Mouse (Mus musculus): ENCODE results near the gene Col5a3. TPM values are rescaled to one million over a fixed set of nuclear protein-coding genes. Genes with fewer than 3 reads are reported as not detected.
A peak's percentile ranks its signal among the peaks of the same experiment; 100 is the strongest.

The Col5a3 gene
- total RNA-seq, 2 experiments from 2014 or later: 1.4 to 1.7 TPM

GRCm38 (mm10) chr9:20745129-20745966 is 69.5 kb downstream of the Col5a3 start:
- intact Hi-C loops (cut with DNase I): no loop called here
- no peak for TF ChIP-seq CTCF (IDR thresholded peaks at IDR 0.05)
- no peak for DNase-seq (ENCODE audit: extremely low spot score in 1 of 2, low spot score in 2 of 2)
- H3K4me3 ChIP-seq: peak overlapping the region; percentile 54
- H3K27ac ChIP-seq: peak overlapping the region; percentile 50; the same call in 1 of the 2 replicates

- intact Hi-C loops (cut with DNase I): loop anchor here (1.0 kb wide), 2 partner anchors 60 to 82 kb away; no protein-coding TSS in a partner anchor
- peak; percentile 50 to 66 for DNase-seq (ENCODE audit: extremely low spot score in 1 of 2, low spot score in 2 of 2)
These were observed 70.7 kb downstream of the Col5a3 start for GRCm38 (mm10) chr9:20743946-20744738.

DNA sequence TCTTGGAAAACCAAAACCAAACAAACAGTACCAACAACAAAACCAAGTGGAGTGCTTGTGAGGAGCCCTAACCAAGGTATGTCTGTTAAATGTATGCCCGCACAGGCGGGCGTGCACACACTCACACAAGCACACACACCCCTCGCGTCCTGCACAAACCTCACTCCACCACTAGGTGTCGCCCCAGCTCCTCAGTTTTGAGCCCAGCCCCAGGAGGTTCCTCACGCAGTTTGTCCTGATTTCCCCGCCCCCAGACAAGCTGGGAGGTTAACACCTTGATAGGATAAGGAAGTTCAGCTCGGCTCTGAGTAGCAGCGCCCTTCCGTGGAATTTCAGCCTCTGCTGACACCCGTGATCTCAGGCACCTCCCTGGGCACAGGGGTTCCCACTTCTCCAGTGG is 74.5 kb downstream of the Col5a3 start:
- intact Hi-C loops (cut with DNase I): loop anchor here (1.0 kb wide), 1 partner anchor 91 kb away; no protein-coding TSS in a partner anchor
- TF ChIP-seq CTCF (IDR thresholded peaks at IDR 0.05): peak; percentile 99
- DNase-seq (ENCODE audit: extremely low spot score in 1 of 2, low spot score in 2 of 2): peak; percentile 82 to 87
- no peak overlapping the region for H3K4me3 ChIP-seq
- H3K27ac ChIP-seq: no peak overlapping the region

More at GRCm38 (mm10) chr9:20743946-20744738, 70.7 kb downstream of the Col5a3 start:
- Histone ChIP-seq H3K27ac (no peak overlapping the region), H3K4me3 (no peak overlapping the region)
- TF ChIP-seq CTCF (IDR thresholded peaks at IDR 0.05): peak; percentile 82

DNA sequence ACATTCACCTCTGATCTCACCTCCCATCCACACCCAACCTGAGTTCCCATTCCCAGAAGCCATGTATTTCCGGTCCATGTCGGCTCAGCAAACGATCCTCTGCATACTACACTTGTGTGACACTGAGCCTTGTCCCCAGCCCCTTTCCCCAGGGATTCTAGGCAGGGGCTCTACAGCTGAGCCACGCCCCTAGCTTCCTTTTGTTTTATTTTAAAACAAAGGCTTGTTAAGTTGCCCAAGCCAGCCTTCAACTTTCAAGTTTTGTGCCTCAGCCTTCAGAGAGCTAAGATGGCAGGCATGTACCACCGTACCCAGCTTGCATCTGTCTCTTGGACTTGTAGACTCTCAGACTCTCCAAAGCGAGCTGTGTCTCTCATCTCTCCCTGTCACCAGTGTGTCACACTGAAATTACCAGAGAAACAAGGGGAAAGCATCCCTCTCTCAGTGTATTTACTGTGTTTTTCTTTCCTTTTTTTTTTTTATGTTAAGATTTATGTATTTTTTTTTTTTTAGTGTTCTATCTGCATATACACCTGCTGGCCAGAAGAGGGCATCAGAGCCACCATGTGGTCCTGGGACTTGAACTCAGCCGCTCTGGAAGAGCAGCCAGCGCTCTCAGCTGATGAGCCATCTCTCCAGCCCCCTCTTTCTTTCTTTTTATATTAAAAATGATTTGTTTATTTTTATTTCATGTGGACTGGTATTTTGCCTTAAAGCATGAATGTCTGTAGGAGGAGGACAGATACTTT is 76.4 kb downstream of the Col5a3 start:
- Histone ChIP-seq H3K4me3 (no peak overlapping the region), H3K27ac (no peak overlapping the region)
- intact Hi-C loops (cut with DNase I): no loop called here
- no peak for DNase-seq (ENCODE audit: extremely low spot score in 1 of 2, low spot score in 2 of 2)
- TF ChIP-seq CTCF (IDR thresholded peaks at IDR 0.05): peak; percentile 67

- TF ChIP-seq CTCF (IDR thresholded peaks at IDR 0.05): no peak
- Histone ChIP-seq H3K27ac (no peak overlapping the region), H3K4me3 (no peak overlapping the region)
- DNase-seq (ENCODE audit: extremely low spot score in 1 of 2, low spot score in 2 of 2): no peak
- intact Hi-C loops (cut with DNase I): no loop called here
These were observed 77.6 kb downstream of the Col5a3 start for GRCm38 (mm10) chr9:20737227-20737626.

DNA sequence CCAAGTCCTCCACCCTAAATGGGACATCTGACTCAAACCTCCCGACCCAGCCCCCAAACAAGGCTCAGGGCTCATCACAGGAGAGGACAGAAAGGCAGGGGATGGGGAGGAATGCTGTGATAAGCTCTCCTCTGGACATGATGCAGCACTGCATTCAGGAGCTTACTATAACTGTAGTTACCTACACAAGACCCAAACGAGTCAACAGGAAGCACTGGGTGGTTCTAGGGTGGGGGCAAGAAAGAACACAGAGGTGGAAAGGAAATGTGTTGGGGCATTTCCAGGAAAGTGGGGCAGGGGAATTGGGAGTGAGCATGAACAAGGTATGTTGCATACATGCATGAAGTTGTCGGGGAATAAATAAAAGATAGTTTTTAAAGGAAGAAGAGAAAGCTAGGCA is 80.2 kb downstream of the Col5a3 start:
- TF ChIP-seq CTCF (IDR thresholded peaks at IDR 0.05): no peak
- H3K27ac ChIP-seq: no peak overlapping the region
- DNase-seq (ENCODE audit: extremely low spot score in 1 of 2, low spot score in 2 of 2): no peak
- intact Hi-C loops (cut with DNase I): no loop called here
- H3K4me3 ChIP-seq: no peak overlapping the region

DNA sequence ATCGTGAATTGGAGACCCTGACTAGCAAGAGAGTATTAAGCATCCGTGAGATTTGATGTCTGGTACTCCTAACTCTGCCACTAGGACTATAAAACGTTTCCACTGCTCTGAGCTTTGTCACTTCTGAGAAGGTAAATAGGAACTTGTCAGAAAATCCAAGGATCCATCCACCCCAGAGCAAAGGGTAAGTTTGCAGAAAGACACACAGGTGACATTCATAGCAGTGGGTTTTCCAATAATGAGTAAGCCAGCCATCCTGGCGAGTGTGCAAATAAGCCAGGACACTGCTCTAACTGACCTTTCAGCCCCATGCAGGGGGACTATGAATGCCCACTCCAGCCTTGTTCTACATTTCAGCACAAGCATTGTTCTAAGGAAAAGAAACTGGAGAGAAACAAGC is 83.1 kb downstream of the Col5a3 start:
- intact Hi-C loops (cut with DNase I): no loop called here
- no peak for TF ChIP-seq CTCF (IDR thresholded peaks at IDR 0.05)
- no peak overlapping the region for H3K27ac ChIP-seq
- H3K4me3 ChIP-seq: no peak overlapping the region
- no peak for DNase-seq (ENCODE audit: extremely low spot score in 1 of 2, low spot score in 2 of 2)

GRCm38 (mm10) chr9:20729451-20729850 is 85.4 kb downstream of the Col5a3 start:
- no peak for TF ChIP-seq CTCF (IDR thresholded peaks at IDR 0.05)
- intact Hi-C loops (cut with DNase I): no loop called here
- Histone ChIP-seq H3K27ac (no peak overlapping the region), H3K4me3 (no peak overlapping the region)
- DNase-seq (ENCODE audit: extremely low spot score in 1 of 2, low spot score in 2 of 2): no peak

GRCm38 (mm10) chr9:20727601-20728113 is 87.2 kb downstream of the Col5a3 start:
- peak overlapping the region; percentile 95 for H3K27ac ChIP-seq
- DNase-seq (ENCODE audit: extremely low spot score in 1 of 2, low spot score in 2 of 2): peak; percentile 46 to 59
- intact Hi-C loops (cut with DNase I): loop anchor here (1.0 to 2.0 kb wide), 3 partner anchors 43 to 65 kb away; no protein-coding TSS in a partner anchor
- peak; percentile 25 for TF ChIP-seq CTCF (IDR thresholded peaks at IDR 0.05)
- peak overlapping the region; percentile 79 for H3K4me3 ChIP-seq

- DNase-seq (ENCODE audit: extremely low spot score in 1 of 2, low spot score in 2 of 2): peak; percentile 48 to 64
- Histone ChIP-seq H3K4me3 (peak overlapping the region; percentile 79), H3K27ac (peak overlapping the region; percentile 95)
- TF ChIP-seq CTCF (IDR thresholded peaks at IDR 0.05): no peak
- intact Hi-C loops (cut with DNase I): loop anchor here (1.0 to 2.0 kb wide), 3 partner anchors 42 to 65 kb away; no protein-coding TSS in a partner anchor
These were observed 87.8 kb downstream of the Col5a3 start for GRCm38 (mm10) chr9:20726859-20727600.

All from left cerebral cortex, adult 2 months (tissue).